Mouse (Mus musculus) cortical plate, adult 2 months (tissue): Measurements from ENCODE around the gene Mab21l1.

ENCODE experiments used
- CTCF ChIP-seq: fragments of 200-500 bp; IDR thresholded peaks from 2 replicates; pipeline ENCODE4 v1.5.1; 2011; ENCODE audit warnings: mild to moderate bottlenecking, control low read depth, low read length; ENCODE audit not compliant: insufficient read depth; ENCODE audit errors: extremely low read depth
- POLR2A ChIP-seq: fragments of 200-500 bp; IDR thresholded peaks from 2 replicates; pipeline ENCODE4 v1.6.1; 2011; ENCODE audit warnings: mild to moderate bottlenecking, low read length, control low read depth; ENCODE audit not compliant: insufficient read depth; ENCODE audit errors: extremely low read depth

- TF ChIP-seq CTCF, result no peak
- no peak for TF ChIP-seq POLR2A
These were observed 30.9 kb upstream of the Mab21l1 start for GRCm38 (mm10) chr3:55751363-55751762.
